Mouse (Mus musculus) WW6 (cell line): ENCODE results near the gene Ercc6.

Experiments
- DNase-seq: peaks from one replicate; pipeline ENCODE4 v3.0.0-alpha.2; 2013; ENCODE audit warnings: low read depth, low spot score

The Ercc6 gene

GRCm38 (mm10) chr14:32513336-32514032 is at the start of gene Ercc6:
Gene Ercc6, plus strand, starts transcription at chr14:32513521.
- DNase-seq = peak; percentile 69

DNA sequence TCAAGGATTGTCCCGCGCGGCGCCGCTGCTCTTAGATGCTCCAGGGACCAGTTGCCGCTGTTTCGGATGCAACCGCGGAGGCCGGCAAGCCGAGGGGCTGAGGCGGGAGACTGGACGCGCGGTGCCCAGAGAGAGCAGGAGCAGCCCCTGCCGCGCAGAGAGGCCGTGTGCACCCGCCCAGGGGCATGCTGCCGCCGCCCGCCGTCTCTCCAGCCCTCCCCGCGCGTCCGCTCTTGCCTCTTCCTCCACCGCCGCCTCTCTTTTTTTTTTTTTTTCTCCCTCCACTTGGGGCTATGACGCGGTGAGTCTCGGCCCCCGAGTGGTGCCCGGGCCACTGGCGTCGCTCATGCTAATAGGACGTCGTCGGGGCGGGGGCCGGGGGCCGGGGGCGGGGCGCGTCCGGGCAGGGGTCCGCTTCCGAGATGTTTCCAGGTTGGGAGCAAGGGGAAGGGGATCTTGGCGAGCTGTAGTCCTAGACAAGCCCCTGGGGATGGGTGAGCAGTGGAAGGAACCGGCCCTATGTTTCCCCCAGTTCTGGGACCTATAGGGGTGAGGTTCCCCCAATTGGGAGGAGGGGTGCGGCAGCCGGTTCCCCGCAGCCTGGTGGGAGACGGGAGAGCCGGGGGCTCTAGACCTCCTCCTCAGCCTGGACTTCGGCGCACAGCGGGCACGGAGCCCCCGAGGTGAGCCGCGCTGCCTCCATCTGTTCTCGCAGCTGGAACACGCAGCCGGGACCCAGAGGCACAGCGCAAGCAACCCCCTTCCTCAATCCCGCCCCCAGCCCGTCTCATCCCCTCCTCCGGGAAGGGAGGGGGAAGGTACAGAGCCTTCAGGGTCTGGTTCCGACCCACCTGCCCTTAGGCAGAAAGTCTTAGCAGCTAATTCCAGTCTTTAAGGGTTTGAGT is 48.5 kb upstream of the Ercc6 start, which contains the start of gene Slc18a3:
Gene Slc18a3 (minus strand): TSS at position 250 of the 905 bp plus-strand sequence.
- DNase-seq = no peak

GRCm38 (mm10) chr14:32465506-32465870 is 47.8 kb upstream of the Ercc6 start:
- no peak for DNase-seq

DNA sequence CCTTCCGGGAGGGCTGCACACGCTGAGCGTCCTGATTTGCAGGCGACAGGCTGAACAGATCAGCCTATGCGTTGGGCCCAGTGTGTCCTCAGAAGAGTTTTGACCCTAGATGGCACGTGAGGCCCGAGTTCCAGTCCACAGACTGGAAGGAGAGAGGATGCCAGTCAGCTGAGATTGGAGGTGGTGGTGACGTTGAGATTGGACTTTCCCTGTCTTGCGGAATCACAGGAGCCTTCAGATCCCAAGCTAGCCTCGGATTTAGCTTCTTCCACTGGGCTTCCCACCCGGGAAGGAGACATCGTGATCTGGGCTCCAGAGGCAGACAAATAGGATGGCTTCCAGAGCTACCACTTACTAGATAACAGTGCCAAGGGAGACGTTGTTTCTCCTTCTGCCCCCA is 47.4 kb upstream of the Ercc6 start, which contains the start of gene Chat:
Gene Chat (minus strand): TSS at position 101 of the 400 bp plus-strand sequence.
- DNase-seq = no peak

GRCm38 (mm10) chr14:32467606-32468005 is 45.7 kb upstream of the Ercc6 start:
- no peak for DNase-seq

DNA sequence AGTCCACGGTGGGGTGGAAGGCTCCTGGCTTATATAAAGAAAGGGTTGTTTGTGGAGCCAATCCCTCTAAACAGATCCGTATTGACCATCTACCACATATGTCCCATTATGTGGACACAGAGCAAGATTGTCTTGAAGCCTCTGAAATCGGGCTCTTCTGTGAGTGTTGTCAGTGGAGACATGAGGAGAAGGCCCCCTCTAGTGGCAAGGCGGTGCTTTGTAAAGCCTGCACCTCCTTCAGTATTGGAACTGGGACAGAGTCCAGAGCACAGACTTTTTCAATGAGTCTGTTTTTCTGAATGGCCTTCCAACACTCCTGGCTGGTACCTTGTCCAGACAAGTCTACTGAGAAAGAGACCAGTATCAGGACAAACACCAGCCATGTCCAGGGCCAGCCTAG is 40.3 kb upstream of the Ercc6 start:
- no peak for DNase-seq

GRCm38 (mm10) chr14:32476559-32476958 is 36.8 kb upstream of the Ercc6 start:
- no peak for DNase-seq

GRCm38 (mm10) chr14:32477581-32477980 is 35.7 kb upstream of the Ercc6 start:
- no peak for DNase-seq

- DNase-seq = no peak
These were observed 31.3 kb upstream of the Ercc6 start for GRCm38 (mm10) chr14:32482061-32482460.

GRCm38 (mm10) chr14:32492521-32492920 is 20.8 kb upstream of the Ercc6 start:
- no peak for DNase-seq

DNA sequence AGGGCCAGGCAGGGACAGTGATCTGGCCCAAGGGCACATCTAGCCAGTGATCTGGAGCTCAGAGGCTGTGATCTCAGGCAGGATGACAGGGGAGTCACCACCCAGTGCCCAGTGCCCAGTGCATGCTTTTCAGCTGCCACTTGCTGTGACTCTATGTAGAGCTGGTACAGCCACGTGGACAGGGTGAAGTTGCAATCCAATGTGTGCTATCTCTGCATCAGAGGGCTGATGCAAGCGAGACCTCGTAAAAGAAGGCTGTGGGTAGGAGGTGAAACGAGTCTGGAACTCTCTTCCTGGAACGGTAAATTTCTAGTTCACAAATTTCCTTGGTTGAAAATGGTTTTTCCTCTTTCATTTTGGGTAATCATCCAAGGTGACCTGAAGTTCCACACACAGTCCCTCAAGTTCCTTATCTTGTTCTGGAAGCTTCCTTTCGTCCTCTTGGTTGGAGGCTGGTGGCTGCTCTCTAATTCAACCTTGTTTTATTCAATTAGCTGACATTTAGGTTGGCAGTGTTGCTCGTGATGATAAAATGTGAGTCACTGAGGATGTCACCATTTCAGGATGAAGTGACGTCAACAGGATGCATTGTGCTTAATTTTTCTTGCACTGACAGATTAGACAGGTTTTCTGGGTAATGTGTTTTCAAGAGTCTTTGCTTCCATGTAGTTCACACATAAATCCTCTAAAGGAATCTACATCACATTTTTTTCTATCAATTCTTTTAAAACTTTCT is 17.0 kb upstream of the Ercc6 start:
- DNase-seq = no peak

GRCm38 (mm10) chr14:32501303-32501702 is 12.0 kb upstream of the Ercc6 start:
- DNase-seq = no peak

GRCm38 (mm10) chr14:32502764-32503688 is 10.3 kb upstream of the Ercc6 start:
- DNase-seq = no peak

- DNase-seq = no peak
These were observed 9.4 kb upstream of the Ercc6 start for GRCm38 (mm10) chr14:32503897-32504296.

GRCm38 (mm10) chr14:32506329-32506728 is 7.0 kb upstream of the Ercc6 start:
- DNase-seq = no peak

DNA sequence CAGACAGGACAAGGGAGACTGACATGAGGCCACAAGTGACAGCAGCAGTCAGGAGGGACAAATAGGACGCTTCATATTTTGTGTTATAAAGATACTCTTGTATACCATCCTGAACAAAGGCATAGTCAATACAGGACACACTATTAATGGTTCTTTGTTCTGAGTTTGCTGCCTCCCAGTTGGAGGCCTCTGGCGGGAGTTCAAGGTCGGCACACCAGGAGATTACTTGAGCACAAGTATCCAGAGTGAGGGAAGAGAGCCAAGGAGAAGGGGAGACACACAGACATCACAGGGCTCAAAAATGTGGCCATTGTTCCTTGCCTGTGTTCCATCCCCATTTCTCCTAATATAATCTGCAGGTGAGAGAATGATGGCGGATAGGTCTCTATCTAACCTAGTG is 6.1 kb upstream of the Ercc6 start:
- DNase-seq = no peak

GRCm38 (mm10) chr14:32508105-32508835 is 5.1 kb upstream of the Ercc6 start:
- DNase-seq = no peak

DNA sequence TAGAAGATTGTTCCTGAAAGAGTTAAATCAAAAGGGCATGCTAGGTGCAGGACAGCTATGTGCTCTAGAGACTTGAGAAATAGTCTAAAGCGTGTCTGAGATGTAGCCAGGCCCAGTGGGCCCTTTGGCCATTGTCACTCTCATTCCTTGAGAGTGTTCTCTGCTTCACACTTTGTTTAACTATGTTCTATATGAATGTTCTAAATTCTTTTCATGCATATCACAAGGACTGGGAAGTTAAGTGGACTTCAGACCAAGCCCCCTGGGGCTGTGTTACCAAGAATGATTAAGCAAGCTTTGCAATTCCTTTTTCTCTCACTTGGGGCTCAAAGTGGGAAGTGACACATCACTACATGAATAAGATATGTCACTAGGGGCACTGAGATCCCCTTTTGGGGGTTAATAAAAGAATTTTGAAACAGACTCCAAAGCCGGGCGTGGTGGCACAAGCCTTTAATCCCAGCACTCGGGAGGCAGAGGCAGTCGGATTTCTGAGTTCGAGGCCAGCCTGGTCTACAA is 3.8 kb upstream of the Ercc6 start:
- DNase-seq = no peak

GRCm38 (mm10) chr14:32512912-32513311 is 409 bp upstream of the Ercc6 start:
- no peak for DNase-seq

DNA sequence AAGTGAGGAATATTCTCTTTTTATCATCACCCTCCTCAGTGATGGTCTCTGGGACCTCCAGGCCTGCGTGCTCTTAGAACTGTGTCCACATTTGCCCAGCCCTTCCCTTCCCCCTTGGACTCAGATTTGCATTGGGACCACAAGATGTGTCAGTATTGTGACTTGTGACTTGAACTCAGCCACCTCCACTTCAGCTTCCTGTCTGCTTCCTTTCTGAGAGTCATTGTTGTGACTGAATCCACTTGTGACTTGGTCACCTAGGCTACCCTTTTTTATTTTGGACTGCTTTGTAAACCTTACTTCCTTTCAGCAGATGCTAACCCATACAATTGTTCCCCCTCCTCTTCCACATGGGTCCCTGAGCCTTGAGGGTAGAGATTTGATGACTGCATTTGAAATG is 2.8 kb downstream of the Ercc6 start:
- DNase-seq = no peak
